Mouse (Mus musculus) adrenal gland (tissue): ENCODE results near the gene Trat1.

Experiments
- intact Hi-C: fragments of 180-260 bp; cut with DNase I; formaldehyde crosslinking; loops from one replicate; pipeline ENCODE4 v1.15.1; 2025

The Trat1 gene

GRCm38 (mm10) chr16:48720259-48720658, 51.6 kb downstream of the Trat1 start:
- intact Hi-C loops = no loop called here

GRCm38 (mm10) chr16:48719679-48720078, 52.1 kb downstream of the Trat1 start:
- intact Hi-C loops = no loop called here

- intact Hi-C loops = no loop called here
These were observed 55.5 kb downstream of the Trat1 start for GRCm38 (mm10) chr16:48716343-48716742.

GRCm38 (mm10) chr16:48701896-48702295, 69.9 kb downstream of the Trat1 start:
- intact Hi-C loops = no loop called here
